Mouse (Mus musculus): ENCODE measurements around the gene Kcnk12. TPM values are rescaled to one million over a fixed set of nuclear protein-coding genes. Genes with fewer than 3 reads are reported as not detected.
A peak's percentile ranks its signal among the peaks of the same experiment; 100 is the strongest.

Gene Kcnk12
- polyA plus RNA-seq (2014; fragmentation: Nextera tagmentation; extraction: Ambion mirVana): 0.07 TPM in 1 of 2 replicates, not detected in the other

GRCm38 (mm10) chr17:87797688-87798291 is at the start of gene Kcnk12:
Gene Kcnk12, minus strand, starts transcription at chr17:87797994.
- peak; percentile 28; the same call in 1 of the 2 replicates for ATAC-seq (ENCODE audit: insufficient number of reproducible peaks, low FRiP score, low TSS enrichment, low read depth)
- H3K27me3 ChIP-seq (ENCODE audit: control insufficient read depth, insufficient read depth, low read length): peaks cover 53% of the 10 kb centered on the region
- peak; percentile 63 for DNase-seq (ENCODE audit: low spot score)
- no peaks in the 10 kb centered on the region for H3K36me3 ChIP-seq (ENCODE audit: control insufficient read depth, insufficient read depth, low read length)
- peak within 1 kb of the TSS; percentile 73 for H3K4me2 ChIP-seq (ENCODE audit: low read depth, severe bottlenecking)
- under 1% methylated on average over 46 of the region's 46 CpGs for WGBS
- H3K9me3 ChIP-seq (ENCODE audit: control insufficient read depth, low read length): no peaks in the 10 kb centered on the region
- H3K4me3 ChIP-seq (ENCODE audit: low read depth, low read length): peak within 1 kb of the TSS; percentile 35
- H3K4me1 ChIP-seq (ENCODE audit: control insufficient read depth, insufficient read depth, low read length): peaks cover 11% of the 10 kb centered on the region
- H3K27ac ChIP-seq (replicated peaks; ENCODE audit: low read depth, low read length): no peak within 1 kb of the TSS
- no peak within 1 kb of the TSS for H3K9ac ChIP-seq (ENCODE audit: low read length)

GRCm38 (mm10) chr17:87842156-87842555 is 44.4 kb upstream of the Kcnk12 start:
- Histone ChIP-seq H3K4me2 (ENCODE audit: low read depth, severe bottlenecking) (no peak overlapping the region), H3K4me1 (ENCODE audit: control insufficient read depth, insufficient read depth, low read length) (no peaks in the 10 kb centered on the region), H3K9me3 (ENCODE audit: control insufficient read depth, low read length) (no peaks in the 10 kb centered on the region), H3K9ac (ENCODE audit: low read length) (no peak overlapping the region), H3K27me3 (ENCODE audit: control insufficient read depth, insufficient read depth, low read length) (no peaks in the 10 kb centered on the region), H3K27ac (replicated peaks; ENCODE audit: low read depth, low read length) (no peak overlapping the region), H3K36me3 (ENCODE audit: control insufficient read depth, insufficient read depth, low read length) (no peaks in the 10 kb centered on the region), H3K4me3 (ENCODE audit: low read depth, low read length) (no peak overlapping the region)
- ATAC-seq (ENCODE audit: insufficient number of reproducible peaks, low FRiP score, low TSS enrichment, low read depth) (no peak), DNase-seq (ENCODE audit: low spot score) (no peak)
- WGBS: 91% methylated on average over 5 of the region's 5 CpGs

- H3K4me2 ChIP-seq (ENCODE audit: low read depth, severe bottlenecking): no peak overlapping the region
- ATAC-seq (ENCODE audit: insufficient number of reproducible peaks, low FRiP score, low TSS enrichment, low read depth): no peak
- no peaks in the 10 kb centered on the region for H3K36me3 ChIP-seq (ENCODE audit: control insufficient read depth, insufficient read depth, low read length)
- DNase-seq (ENCODE audit: low spot score): no peak
- no peaks in the 10 kb centered on the region for H3K9me3 ChIP-seq (ENCODE audit: control insufficient read depth, low read length)
- H3K27me3 ChIP-seq (ENCODE audit: control insufficient read depth, insufficient read depth, low read length): no peaks in the 10 kb centered on the region
- no peak overlapping the region for H3K27ac ChIP-seq (replicated peaks; ENCODE audit: low read depth, low read length)
- H3K4me1 ChIP-seq (ENCODE audit: control insufficient read depth, insufficient read depth, low read length): no peaks in the 10 kb centered on the region
- WGBS: 56% methylated on average over 7 of the region's 7 CpGs
- H3K4me3 ChIP-seq (ENCODE audit: low read depth, low read length): no peak overlapping the region
- H3K9ac ChIP-seq (ENCODE audit: low read length): no peak overlapping the region
Measured at GRCm38 (mm10) chr17:87840079-87840478, 42.3 kb upstream of the Kcnk12 start.

- Histone ChIP-seq H3K4me2 (ENCODE audit: low read depth, severe bottlenecking) (no peak overlapping the region), H3K4me1 (ENCODE audit: control insufficient read depth, insufficient read depth, low read length) (no peaks in the 10 kb centered on the region), H3K9ac (ENCODE audit: low read length) (no peak overlapping the region), H3K36me3 (ENCODE audit: control insufficient read depth, insufficient read depth, low read length) (no peaks in the 10 kb centered on the region), H3K4me3 (ENCODE audit: low read depth, low read length) (no peak overlapping the region), H3K27ac (replicated peaks; ENCODE audit: low read depth, low read length) (no peak overlapping the region), H3K9me3 (ENCODE audit: control insufficient read depth, low read length) (no peaks in the 10 kb centered on the region), H3K27me3 (ENCODE audit: control insufficient read depth, insufficient read depth, low read length) (no peaks in the 10 kb centered on the region)
- WGBS: 25% methylated on average over 8 of the region's 8 CpGs
- DNase-seq (ENCODE audit: low spot score): no peak
- no peak for ATAC-seq (ENCODE audit: insufficient number of reproducible peaks, low FRiP score, low TSS enrichment, low read depth)
Measured at GRCm38 (mm10) chr17:87834850-87835249, 37.1 kb upstream of the Kcnk12 start.

- Histone ChIP-seq H3K4me2 (ENCODE audit: low read depth, severe bottlenecking) (no peak overlapping the region), H3K36me3 (ENCODE audit: control insufficient read depth, insufficient read depth, low read length) (no peaks in the 10 kb centered on the region), H3K9me3 (ENCODE audit: control insufficient read depth, low read length) (no peaks in the 10 kb centered on the region), H3K9ac (ENCODE audit: low read length) (no peak overlapping the region), H3K4me3 (ENCODE audit: low read depth, low read length) (no peak overlapping the region), H3K27me3 (ENCODE audit: control insufficient read depth, insufficient read depth, low read length) (peaks cover 4% of the 10 kb centered on the region; the same call in 1 of the 2 replicates), H3K27ac (replicated peaks; ENCODE audit: low read depth, low read length) (no peak overlapping the region), H3K4me1 (ENCODE audit: control insufficient read depth, insufficient read depth, low read length) (0 out of 2 replicates have a peak, but pooled peaks cover 2% of the 10 kb centered on the region)
- DNase-seq (ENCODE audit: low spot score) (no peak), ATAC-seq (ENCODE audit: insufficient number of reproducible peaks, low FRiP score, low TSS enrichment, low read depth) (no peak)
- 24% methylated on average over 12 of the region's 12 CpGs for WGBS
Measured at GRCm38 (mm10) chr17:87826909-87827308, 29.1 kb upstream of the Kcnk12 start.

GRCm38 (mm10) chr17:87826036-87826560 is 28.3 kb upstream of the Kcnk12 start:
- Histone ChIP-seq H3K4me3 (ENCODE audit: low read depth, low read length) (no peak overlapping the region), H3K27ac (replicated peaks; ENCODE audit: low read depth, low read length) (no peak overlapping the region), H3K9ac (ENCODE audit: low read length) (no peak overlapping the region), H3K27me3 (ENCODE audit: control insufficient read depth, insufficient read depth, low read length) (peaks cover 4% of the 10 kb centered on the region; the same call in 1 of the 2 replicates), H3K4me1 (ENCODE audit: control insufficient read depth, insufficient read depth, low read length) (0 out of 2 replicates have a peak, but pooled peaks cover 2% of the 10 kb centered on the region), H3K36me3 (ENCODE audit: control insufficient read depth, insufficient read depth, low read length) (no peaks in the 10 kb centered on the region), H3K4me2 (ENCODE audit: low read depth, severe bottlenecking) (no peak overlapping the region), H3K9me3 (ENCODE audit: control insufficient read depth, low read length) (no peaks in the 10 kb centered on the region)
- no peak for ATAC-seq (ENCODE audit: insufficient number of reproducible peaks, low FRiP score, low TSS enrichment, low read depth)
- DNase-seq (ENCODE audit: low spot score): no peak
- WGBS: 22% methylated on average over 22 of the region's 23 CpGs

- H3K4me1 ChIP-seq (ENCODE audit: control insufficient read depth, insufficient read depth, low read length): 0 out of 2 replicates have a peak, but pooled peaks cover 2% of the 10 kb centered on the region
- no peak overlapping the region for H3K4me2 ChIP-seq (ENCODE audit: low read depth, severe bottlenecking)
- peaks cover 4% of the 10 kb centered on the region; the same call in 1 of the 2 replicates for H3K27me3 ChIP-seq (ENCODE audit: control insufficient read depth, insufficient read depth, low read length)
- no peaks in the 10 kb centered on the region for H3K9me3 ChIP-seq (ENCODE audit: control insufficient read depth, low read length)
- no peak overlapping the region for H3K27ac ChIP-seq (replicated peaks; ENCODE audit: low read depth, low read length)
- DNase-seq (ENCODE audit: low spot score): no peak
- no peak for ATAC-seq (ENCODE audit: insufficient number of reproducible peaks, low FRiP score, low TSS enrichment, low read depth)
- 30% methylated on average over 5 of the region's 5 CpGs for WGBS
- no peaks in the 10 kb centered on the region for H3K36me3 ChIP-seq (ENCODE audit: control insufficient read depth, insufficient read depth, low read length)
- no peak overlapping the region for H3K4me3 ChIP-seq (ENCODE audit: low read depth, low read length)
- no peak overlapping the region for H3K9ac ChIP-seq (ENCODE audit: low read length)
Measured at GRCm38 (mm10) chr17:87825454-87826008, 27.7 kb upstream of the Kcnk12 start.

GRCm38 (mm10) chr17:87823031-87823430 is 25.2 kb upstream of the Kcnk12 start:
- Histone ChIP-seq H3K9ac (ENCODE audit: low read length) (no peak overlapping the region), H3K4me2 (ENCODE audit: low read depth, severe bottlenecking) (no peak overlapping the region), H3K4me3 (ENCODE audit: low read depth, low read length) (no peak overlapping the region), H3K9me3 (ENCODE audit: control insufficient read depth, low read length) (no peaks in the 10 kb centered on the region; the same call in 1 of the 2 replicates), H3K36me3 (ENCODE audit: control insufficient read depth, insufficient read depth, low read length) (no peaks in the 10 kb centered on the region), H3K27me3 (ENCODE audit: control insufficient read depth, insufficient read depth, low read length) (peaks cover 4% of the 10 kb centered on the region; the same call in 1 of the 2 replicates), H3K4me1 (ENCODE audit: control insufficient read depth, insufficient read depth, low read length) (0 out of 2 replicates have a peak, but pooled peaks cover 2% of the 10 kb centered on the region), H3K27ac (replicated peaks; ENCODE audit: low read depth, low read length) (no peak overlapping the region)
- 81% methylated on average over 3 of the region's 3 CpGs for WGBS
- DNase-seq (ENCODE audit: low spot score): no peak
- ATAC-seq (ENCODE audit: insufficient number of reproducible peaks, low FRiP score, low TSS enrichment, low read depth): no peak

Data from limb, embryonic 11.5 days (tissue).